Mouse (Mus musculus): ENCODE data around the gene Hist1h2ab. TPM values are rescaled to one million over a fixed set of nuclear protein-coding genes. Genes with fewer than 3 reads are reported as not detected.
"Not testable (repeated sequence)": the region's sequence is repeated elsewhere in the genome, so short reads cannot be mapped to it uniquely, and the experiment has no call there.

The Hist1h2ab gene
- polyA plus RNA-seq, 1 experiment from 2014 or later, result 73.2 TPM

DNA sequence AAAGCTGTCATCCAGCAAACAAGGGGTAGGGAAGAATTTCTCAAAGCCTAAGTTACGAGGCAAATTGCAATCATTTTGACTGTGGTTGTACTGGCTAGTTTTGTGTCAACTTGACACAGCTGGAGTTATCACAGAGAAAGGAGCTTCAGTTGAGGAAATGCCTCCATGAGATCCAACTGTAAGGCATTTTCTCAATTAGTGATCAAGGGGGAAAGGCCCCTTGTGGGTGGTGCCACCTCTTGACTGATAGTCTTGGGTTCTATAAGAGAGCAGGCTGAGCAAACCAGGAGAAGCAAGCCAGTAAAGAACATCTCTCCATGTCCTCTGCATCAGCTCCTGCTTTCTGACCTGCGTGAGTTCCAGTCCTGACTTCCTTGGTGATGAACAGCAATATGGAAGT, 18.7 kb downstream of the Hist1h2ab start, which contains the start of gene Trim38:
Trim38 (plus strand) TSS at position 301 of the 400 bp plus-strand sequence.
- not testable (repeated sequence) for H3K27me3 ChIP-seq; H3K4me3 ChIP-seq (replicated peaks); H3K27ac ChIP-seq; H3K9me3 ChIP-seq; H3K4me2 ChIP-seq; H3K36me3 ChIP-seq (replicated peaks); ATAC-seq (ENCODE audit: low FRiP score); H3K9ac ChIP-seq
- H3K4me1 ChIP-seq, result peaks cover 10% of the 10 kb centered on the region
- WGBS, result 84% methylated on average over 2 of the region's 2 CpGs

DNA sequence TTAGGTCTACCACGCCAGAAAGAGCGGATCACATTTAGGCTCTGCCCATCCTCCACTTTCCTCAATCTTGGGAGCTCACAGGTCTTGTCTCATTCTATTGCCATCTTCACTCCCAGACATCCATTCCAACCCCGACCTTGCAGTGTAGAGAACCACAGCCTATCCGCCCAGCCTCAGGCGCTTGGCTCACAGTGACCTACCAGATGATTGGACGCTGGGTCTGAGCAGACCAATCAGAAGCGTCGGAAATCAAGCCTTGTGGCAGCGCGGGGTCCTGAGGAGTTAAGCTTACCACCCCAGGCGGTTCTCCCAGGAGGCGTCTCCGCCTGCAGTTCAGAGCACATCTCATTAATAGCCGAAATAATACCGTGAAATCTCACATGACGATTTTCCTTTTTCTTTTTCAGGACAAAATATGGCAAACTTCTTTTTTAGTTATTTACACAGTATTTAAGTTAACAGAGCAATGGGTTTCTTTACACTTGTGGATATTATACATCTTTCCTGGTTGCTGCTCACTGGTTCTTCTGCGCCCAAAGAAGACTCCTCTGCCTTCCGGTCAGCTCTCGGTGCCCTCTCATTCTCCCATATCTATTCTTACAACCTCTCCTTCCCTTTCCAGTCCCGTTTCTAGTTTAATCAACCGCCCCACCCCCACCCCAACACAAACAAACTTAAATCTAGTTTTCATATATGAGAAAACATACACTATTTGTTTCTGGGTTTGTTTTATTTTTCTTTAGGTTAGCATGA, 21.8 kb downstream of the Hist1h2ab start:
- Histone ChIP-seq H3K4me2 (peak overlapping the region; percentile 41), H3K4me3 (replicated peaks) (no peak overlapping the region), H3K27me3 (no peaks in the 10 kb centered on the region), H3K9me3 (no peaks in the 10 kb centered on the region), H3K4me1 (peaks cover 10% of the 10 kb centered on the region), H3K9ac (no peak overlapping the region), H3K27ac (no peak overlapping the region), H3K36me3 (replicated peaks) (no peaks in the 10 kb centered on the region)
- ATAC-seq (ENCODE audit: low FRiP score), result peak; percentile 90
- WGBS, result 22% methylated on average over 21 of the region's 21 CpGs

DNA sequence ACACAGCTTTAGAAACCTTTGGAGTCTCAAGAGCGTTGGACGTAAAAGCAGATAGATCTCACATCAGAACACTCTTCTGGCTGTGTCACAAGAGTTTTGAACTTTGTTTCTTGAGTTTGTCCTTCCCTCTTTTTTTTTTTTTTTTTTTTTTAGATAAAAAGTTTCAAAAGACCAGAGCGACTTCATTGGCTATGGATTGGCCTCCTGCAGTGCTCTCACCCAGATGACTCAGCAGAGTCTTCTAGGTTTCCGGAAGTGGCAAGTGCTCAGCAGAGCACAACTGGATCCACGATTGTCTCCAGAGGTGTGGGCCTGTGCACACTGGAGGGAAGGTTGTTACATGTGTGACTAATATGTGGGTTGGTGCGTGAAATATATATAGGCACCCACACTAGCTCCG, 27.4 kb downstream of the Hist1h2ab start:
- Histone ChIP-seq H3K27ac (no peak overlapping the region), H3K36me3 (replicated peaks) (no peaks in the 10 kb centered on the region), H3K4me3 (replicated peaks) (no peak overlapping the region), H3K9ac (no peak overlapping the region), H3K27me3 (no peaks in the 10 kb centered on the region), H3K4me2 (no peak overlapping the region), H3K4me1 (no peaks in the 10 kb centered on the region), H3K9me3 (no peaks in the 10 kb centered on the region)
- 94% methylated on average over 7 of the region's 7 CpGs for WGBS
- no peak for ATAC-seq (ENCODE audit: low FRiP score)

DNA sequence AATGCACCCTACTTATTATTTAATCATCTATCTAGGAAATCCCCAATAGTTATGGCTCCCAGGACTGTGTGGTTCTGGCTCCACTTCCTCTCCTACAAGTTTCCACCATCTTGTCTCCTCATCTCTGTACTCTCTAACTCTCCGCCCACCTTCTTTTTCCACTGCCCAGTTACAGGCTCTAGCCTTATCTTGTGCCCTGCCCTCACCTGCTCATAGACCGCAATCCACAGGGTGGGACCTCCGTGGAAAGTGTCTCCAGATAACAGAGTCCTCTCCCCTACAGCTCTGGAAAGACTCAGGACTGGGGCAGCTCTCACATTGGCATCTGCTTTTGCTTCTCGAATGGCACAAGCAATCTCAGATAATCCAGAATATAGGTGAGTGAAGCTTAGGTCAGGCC, 28.1 kb downstream of the Hist1h2ab start:
- Histone ChIP-seq H3K4me2 (no peak overlapping the region), H3K27me3 (no peaks in the 10 kb centered on the region), H3K9me3 (no peaks in the 10 kb centered on the region), H3K4me3 (replicated peaks) (no peak overlapping the region), H3K36me3 (replicated peaks) (no peaks in the 10 kb centered on the region), H3K27ac (no peak overlapping the region), H3K4me1 (no peaks in the 10 kb centered on the region), H3K9ac (no peak overlapping the region)
- 89% methylated on average over 4 of the region's 4 CpGs for WGBS
- ATAC-seq (ENCODE audit: low FRiP score), result no peak

DNA sequence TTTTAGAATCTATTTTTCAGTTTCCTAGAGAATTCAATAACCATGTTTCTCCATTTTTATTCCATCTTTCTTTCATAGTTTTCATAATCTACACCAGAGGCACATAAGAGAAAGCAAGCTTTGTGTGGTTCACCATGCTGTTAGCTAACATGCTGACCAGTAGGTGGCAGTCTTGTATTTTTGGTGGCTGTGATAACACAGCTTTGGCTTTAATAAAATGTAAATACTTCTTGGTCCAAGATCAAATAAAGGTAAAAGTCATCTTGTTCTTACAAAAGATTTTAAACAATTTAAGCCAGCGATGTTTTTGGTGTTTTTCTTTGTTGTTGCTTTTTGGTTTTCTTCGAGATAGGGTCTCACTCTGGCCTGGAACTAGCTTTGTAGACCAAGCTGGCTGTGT, 41.6 kb downstream of the Hist1h2ab start:
- no peak overlapping the region for H3K4me2 ChIP-seq
- 47% methylated on average over 2 of the region's 2 CpGs for WGBS
- H3K36me3 ChIP-seq (replicated peaks), result no peaks in the 10 kb centered on the region
- H3K4me1 ChIP-seq, result no peaks in the 10 kb centered on the region
- H3K9ac ChIP-seq, result no peak overlapping the region
- ATAC-seq (ENCODE audit: low FRiP score), result no peak
- H3K4me3 ChIP-seq (replicated peaks), result no peak overlapping the region
- no peak overlapping the region for H3K27ac ChIP-seq
- no peaks in the 10 kb centered on the region for H3K9me3 ChIP-seq
- H3K27me3 ChIP-seq, result no peaks in the 10 kb centered on the region

DNA sequence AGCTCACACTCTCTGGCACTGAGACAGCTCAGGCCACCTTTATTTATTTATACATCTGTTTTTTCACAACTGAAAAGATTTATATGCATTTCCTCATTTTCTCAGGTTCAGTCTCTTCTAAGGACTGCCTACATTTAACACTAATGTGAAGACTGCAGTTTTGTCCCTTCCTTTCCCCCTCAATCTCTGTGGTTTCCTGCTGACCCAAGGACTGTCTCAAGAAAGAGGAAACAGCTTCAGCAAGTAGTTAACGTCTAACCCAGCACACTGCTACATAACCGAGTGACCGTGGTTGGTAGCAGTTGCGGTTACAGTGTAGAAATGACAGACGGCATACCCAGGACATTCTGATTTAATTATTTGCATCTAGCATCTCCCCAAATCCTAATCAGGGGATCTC, 48.5 kb downstream of the Hist1h2ab start:
- no peaks in the 10 kb centered on the region for H3K4me1 ChIP-seq
- no peak overlapping the region for H3K27ac ChIP-seq
- H3K27me3 ChIP-seq, result no peaks in the 10 kb centered on the region
- H3K9me3 ChIP-seq, result no peaks in the 10 kb centered on the region
- no peak for ATAC-seq (ENCODE audit: low FRiP score)
- H3K4me3 ChIP-seq (replicated peaks), result no peak overlapping the region
- 85% methylated on average over 5 of the region's 5 CpGs for WGBS
- no peak overlapping the region for H3K9ac ChIP-seq
- H3K36me3 ChIP-seq (replicated peaks), result no peaks in the 10 kb centered on the region
- H3K4me2 ChIP-seq, result no peak overlapping the region

Small RNAs within 50 kb of the gene (microRNA-seq; reads per million reads assigned to microRNA genes)
- gene Gm44314 (not detected), gene Gm44484 (not detected)

Other genes with a start within 250 kb of the Hist1h2ab start
- gene Hist1h4h, start 220.1 kb upstream of the Hist1h2ab start, polyA plus RNA-seq (2016; fragmentation: Nextera tagmentation; extraction: Ambion mirVana), result 7.2 and 8.7 TPM in 2 replicates
- 9.3 and 10.7 TPM in 2 replicates for gene Hist1h2af, start 217.2 kb upstream of the Hist1h2ab start, polyA plus RNA-seq (2016; fragmentation: Nextera tagmentation; extraction: Ambion mirVana)
- 7.2 and 8.3 TPM in 2 replicates for gene Hist1h3g, start 215.7 kb upstream of the Hist1h2ab start, polyA plus RNA-seq (2016; fragmentation: Nextera tagmentation; extraction: Ambion mirVana)
- gene Hist1h2bh, start 207.7 kb upstream of the Hist1h2ab start, polyA plus RNA-seq (2016; fragmentation: Nextera tagmentation; extraction: Ambion mirVana), result 0.87 and 0.95 TPM in 2 replicates
- 0.99 and 1.5 TPM in 2 replicates for gene Hist1h3f, start 207.1 kb upstream of the Hist1h2ab start, polyA plus RNA-seq (2016; fragmentation: Nextera tagmentation; extraction: Ambion mirVana)
- gene Hist1h4f, start 199.5 kb upstream of the Hist1h2ab start, polyA plus RNA-seq (2016; fragmentation: Nextera tagmentation; extraction: Ambion mirVana), result 0.74 and 1.4 TPM in 2 replicates
- 0.47 and 0.56 TPM in 2 replicates for gene Hist1h1d, start 197.9 kb upstream of the Hist1h2ab start, polyA plus RNA-seq (2016; fragmentation: Nextera tagmentation; extraction: Ambion mirVana)
- gene Hist1h3e, start 188.8 kb upstream of the Hist1h2ab start, polyA plus RNA-seq (2016; fragmentation: Nextera tagmentation; extraction: Ambion mirVana), result 5.7 and 7.6 TPM in 2 replicates
- 115 and 138 TPM in 2 replicates for gene Hist1h2ae, start 179.9 kb upstream of the Hist1h2ab start, polyA plus RNA-seq (2016; fragmentation: Nextera tagmentation; extraction: Ambion mirVana)
- 8.9 and 11.4 TPM in 2 replicates for gene Hist1h2bg, start 179.7 kb upstream of the Hist1h2ab start, polyA plus RNA-seq (2016; fragmentation: Nextera tagmentation; extraction: Ambion mirVana)
- gene Hist1h2bf, start 176.9 kb upstream of the Hist1h2ab start, polyA plus RNA-seq (2016; fragmentation: Nextera tagmentation; extraction: Ambion mirVana), result 7.2 and 9.5 TPM in 2 replicates
- gene Hist1h2ad, start 176.7 kb upstream of the Hist1h2ab start, polyA plus RNA-seq (2016; fragmentation: Nextera tagmentation; extraction: Ambion mirVana), result 1.3 and 3.7 TPM in 2 replicates
- 5.8 and 6.6 TPM in 2 replicates for gene Hist1h3d, start 175.4 kb upstream of the Hist1h2ab start, polyA plus RNA-seq (2016; fragmentation: Nextera tagmentation; extraction: Ambion mirVana)
- 137 and 142 TPM in 2 replicates for gene Hist1h4d, start 169.5 kb upstream of the Hist1h2ab start, polyA plus RNA-seq (2016; fragmentation: Nextera tagmentation; extraction: Ambion mirVana)
- 3.0 and 3.7 TPM in 2 replicates for gene Hist1h2be, start 130.0 kb upstream of the Hist1h2ab start, polyA plus RNA-seq (2016; fragmentation: Nextera tagmentation; extraction: Ambion mirVana)
- gene Hist1h1e, start 128.6 kb upstream of the Hist1h2ab start, polyA plus RNA-seq (2016; fragmentation: Nextera tagmentation; extraction: Ambion mirVana), result 26.3 and 26.6 TPM in 2 replicates
- 1.4 and 1.6 TPM in 2 replicates for gene Hist1h2ac, start 67.2 kb upstream of the Hist1h2ab start, polyA plus RNA-seq (2016; fragmentation: Nextera tagmentation; extraction: Ambion mirVana)
- 34.6 and 36.5 TPM in 2 replicates for gene Hist1h2bc, start 66.9 kb upstream of the Hist1h2ab start, polyA plus RNA-seq (2016; fragmentation: Nextera tagmentation; extraction: Ambion mirVana)
- not detected in 2 replicates for gene Hist1h1t, start 55.3 kb upstream of the Hist1h2ab start, polyA plus RNA-seq (2016; fragmentation: Nextera tagmentation; extraction: Ambion mirVana)
- gene Hist1h4c, start 52.7 kb upstream of the Hist1h2ab start, polyA plus RNA-seq (2016; fragmentation: Nextera tagmentation; extraction: Ambion mirVana), result 6.1 and 9.8 TPM in 2 replicates
- gene Hfe, start 40.3 kb upstream of the Hist1h2ab start, polyA plus RNA-seq (2016; fragmentation: Nextera tagmentation; extraction: Ambion mirVana), result 2.0 and 2.5 TPM in 2 replicates
- gene Hist1h1c, start 12.3 kb upstream of the Hist1h2ab start, polyA plus RNA-seq (2016; fragmentation: Nextera tagmentation; extraction: Ambion mirVana), result 15.2 and 15.9 TPM in 2 replicates
- 11.1 and 13.8 TPM in 2 replicates for gene Hist1h3c, start 5.5 kb upstream of the Hist1h2ab start, polyA plus RNA-seq (2016; fragmentation: Nextera tagmentation; extraction: Ambion mirVana)
- gene Hist1h2bb, start 4.4 kb upstream of the Hist1h2ab start, polyA plus RNA-seq (2016; fragmentation: Nextera tagmentation; extraction: Ambion mirVana), result 2.2 and 3.5 TPM in 2 replicates
- gene Hist1h3b, start 1.1 kb downstream of the Hist1h2ab start, polyA plus RNA-seq (2016; fragmentation: Nextera tagmentation; extraction: Ambion mirVana), result 14.0 and 15.8 TPM in 2 replicates
- 5.3 and 8.2 TPM in 2 replicates for gene Hist1h4b, start 5.9 kb downstream of the Hist1h2ab start, polyA plus RNA-seq (2016; fragmentation: Nextera tagmentation; extraction: Ambion mirVana)
- gene Hist1h4a, start 10.1 kb downstream of the Hist1h2ab start, polyA plus RNA-seq (2016; fragmentation: Nextera tagmentation; extraction: Ambion mirVana), result 0.88 TPM in 1 of 2 replicates, not detected in the other
- 5.1 and 5.2 TPM in 2 replicates for gene Hist1h3a, start 11.3 kb downstream of the Hist1h2ab start, polyA plus RNA-seq (2016; fragmentation: Nextera tagmentation; extraction: Ambion mirVana)
- 3.3 and 4.0 TPM in 2 replicates for gene Hist1h1a, start 12.5 kb downstream of the Hist1h2ab start, polyA plus RNA-seq (2016; fragmentation: Nextera tagmentation; extraction: Ambion mirVana)
- 0.18 TPM in 1 of 2 replicates, not detected in the other for gene Trim38, start 18.8 kb downstream of the Hist1h2ab start, polyA plus RNA-seq (2016; fragmentation: Nextera tagmentation; extraction: Ambion mirVana)
- not detected in 2 replicates for gene Slc17a2, start 55.9 kb downstream of the Hist1h2ab start, polyA plus RNA-seq (2016; fragmentation: Nextera tagmentation; extraction: Ambion mirVana)
- not detected in 2 replicates for gene Slc17a3, start 88.3 kb downstream of the Hist1h2ab start, polyA plus RNA-seq (2016; fragmentation: Nextera tagmentation; extraction: Ambion mirVana)
- not detected in 2 replicates for gene Slc17a1, start 116.6 kb downstream of the Hist1h2ab start, polyA plus RNA-seq (2016; fragmentation: Nextera tagmentation; extraction: Ambion mirVana)
- gene Slc17a4, start 163.9 kb downstream of the Hist1h2ab start, polyA plus RNA-seq (2016; fragmentation: Nextera tagmentation; extraction: Ambion mirVana), result not detected in 2 replicates
- not detected in 2 replicates for gene Hist1h2ba, start 183.0 kb downstream of the Hist1h2ab start, polyA plus RNA-seq (2016; fragmentation: Nextera tagmentation; extraction: Ambion mirVana)
- gene Hist1h2aa, start 183.3 kb downstream of the Hist1h2ab start, polyA plus RNA-seq (2016; fragmentation: Nextera tagmentation; extraction: Ambion mirVana), result not detected in 2 replicates
- 1.5 and 1.9 TPM in 2 replicates for gene Scgn, start 240.1 kb downstream of the Hist1h2ab start, polyA plus RNA-seq (2016; fragmentation: Nextera tagmentation; extraction: Ambion mirVana)